Mouse (Mus musculus): ENCODE measurements around the gene Tec. TPM values are rescaled to one million over a fixed set of nuclear protein-coding genes. Genes with fewer than 3 reads are reported as not detected.

Tec gene
- polyA plus RNA-seq (2016; fragmentation: Nextera tagmentation; extraction: Ambion mirVana) = 3.6 and 4.3 TPM in 2 replicates

DNA sequence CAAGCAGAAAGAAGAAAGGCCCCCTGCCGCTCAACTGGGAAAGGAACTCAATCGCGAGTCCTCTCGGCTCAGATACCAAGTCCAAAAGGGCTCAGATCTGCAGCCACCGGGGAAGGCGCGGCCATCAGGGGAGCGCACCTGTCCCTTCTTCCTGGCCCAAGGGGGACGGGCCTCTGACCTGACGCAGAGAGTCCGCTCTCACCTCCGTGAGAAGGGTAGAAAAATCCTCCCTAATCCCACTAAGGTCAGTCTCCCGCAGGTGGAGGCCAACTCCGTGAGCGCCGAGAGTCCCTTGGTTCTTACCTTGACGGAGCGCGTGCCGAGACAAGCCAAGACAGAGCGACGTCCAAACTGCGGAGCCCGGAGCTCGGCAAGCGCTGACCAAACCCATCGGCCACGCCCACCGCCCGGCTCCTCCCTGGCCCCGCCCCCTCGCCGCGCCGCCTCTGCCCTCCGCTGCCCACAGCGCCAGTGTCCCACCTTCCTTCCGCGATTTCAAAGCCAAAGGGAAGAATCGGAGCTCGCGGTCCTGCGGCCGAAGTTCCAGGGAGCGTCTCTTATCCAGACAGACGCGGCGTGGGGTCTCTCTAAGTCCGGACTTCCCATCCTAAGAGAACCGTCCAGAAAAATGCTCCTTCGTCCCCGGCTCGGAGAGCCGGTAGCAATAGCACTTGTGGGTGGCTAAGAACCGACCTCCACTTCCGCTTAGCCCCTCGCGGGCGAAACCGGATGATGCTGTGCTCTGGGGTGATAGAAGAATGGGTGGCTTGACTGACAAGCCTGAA lies at the start of gene Tec:
Gene Tec (minus strand): TSS at position 393 of the 785 bp plus-strand sequence.
- Histone ChIP-seq H3K9me3 (no peaks in the 10 kb centered on the region; the same call in 1 of the 2 replicates), H3K4me3 (peak within 1 kb of the TSS; percentile 65), H3K27ac (peak within 1 kb of the TSS; percentile 83), H3K36me3 (no peaks in the 10 kb centered on the region), H3K4me1 (replicated peaks) (peaks cover 15% of the 10 kb centered on the region), H3K27me3 (ENCODE audit: insufficient read depth, poor library complexity, severe bottlenecking) (peaks cover 33% of the 10 kb centered on the region)
- under 1% methylated on average over 60 of the region's 60 CpGs for WGBS
- peak; percentile 91 for DNase-seq (ENCODE audit: low spot score)

DNA sequence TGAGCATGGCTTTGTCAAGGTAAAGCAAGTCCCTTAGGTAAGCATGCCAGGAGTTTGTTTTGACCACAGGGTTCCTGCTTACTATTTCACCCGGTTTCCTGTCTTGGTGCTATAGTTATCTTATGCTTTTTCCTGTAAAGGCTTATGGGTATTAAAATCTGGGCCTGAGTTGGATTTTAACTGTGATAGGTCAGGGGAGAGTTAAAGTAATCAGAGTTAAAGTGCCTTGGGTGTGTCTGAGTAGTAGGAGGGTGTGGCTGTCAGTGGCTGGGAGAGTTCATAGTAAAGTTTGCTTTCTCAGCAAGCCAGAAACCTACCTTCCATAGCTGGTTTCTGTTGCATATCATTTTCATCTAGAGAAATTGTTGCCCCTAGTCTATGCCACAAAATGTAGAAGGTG lies 48.6 kb upstream of the Tec start:
- H3K4me3 ChIP-seq = peak overlapping the region; percentile 79
- 69% methylated on average over 1 of the region's 1 CpGs for WGBS

GRCm38 (mm10) chr5:72916048-72916447 lies 47.8 kb upstream of the Tec start:
- peak overlapping the region; percentile 99 for H3K27ac ChIP-seq
- H3K4me1 ChIP-seq (replicated peaks) = peaks cover 35% of the 10 kb centered on the region
- 0 out of 2 replicates have a peak, but pooled peaks cover 1% of the 10 kb centered on the region for H3K36me3 ChIP-seq
- WGBS = 62% methylated on average over 4 of the region's 4 CpGs
- no peaks in the 10 kb centered on the region for H3K9me3 ChIP-seq
- no peaks in the 10 kb centered on the region; the same call in 1 of the 2 replicates for H3K27me3 ChIP-seq (ENCODE audit: insufficient read depth, poor library complexity, severe bottlenecking)
- H3K4me3 ChIP-seq = peak overlapping the region; percentile 79
- no peak for DNase-seq (ENCODE audit: low spot score)

More for the DNA sequence above, 48.6 kb upstream of the Tec start:
- Histone ChIP-seq H3K4me1 (replicated peaks) (peaks cover 35% of the 10 kb centered on the region), H3K27me3 (ENCODE audit: insufficient read depth, poor library complexity, severe bottlenecking) (no peaks in the 10 kb centered on the region; the same call in 1 of the 2 replicates), H3K9me3 (no peaks in the 10 kb centered on the region), H3K36me3 (peaks cover 8% of the 10 kb centered on the region; the same call in 1 of the 2 replicates), H3K27ac (0 out of 2 replicates have a peak overlapping the region, but pooled peaks have one; percentile 99)
- no peak for DNase-seq (ENCODE audit: low spot score)

GRCm38 (mm10) chr5:72914633-72915561 lies 46.6 kb upstream of the Tec start:
- under 1% methylated on average over 66 of the region's 66 CpGs for WGBS
- peak; percentile 71 for DNase-seq (ENCODE audit: low spot score)
- peak overlapping the region; percentile 79 for H3K4me3 ChIP-seq
- H3K9me3 ChIP-seq = no peaks in the 10 kb centered on the region
- H3K27ac ChIP-seq = peak overlapping the region; percentile 99
- H3K4me1 ChIP-seq (replicated peaks) = peaks cover 35% of the 10 kb centered on the region
- H3K27me3 ChIP-seq (ENCODE audit: insufficient read depth, poor library complexity, severe bottlenecking) = no peaks in the 10 kb centered on the region; the same call in 1 of the 2 replicates
- no peaks in the 10 kb centered on the region for H3K36me3 ChIP-seq

DNA sequence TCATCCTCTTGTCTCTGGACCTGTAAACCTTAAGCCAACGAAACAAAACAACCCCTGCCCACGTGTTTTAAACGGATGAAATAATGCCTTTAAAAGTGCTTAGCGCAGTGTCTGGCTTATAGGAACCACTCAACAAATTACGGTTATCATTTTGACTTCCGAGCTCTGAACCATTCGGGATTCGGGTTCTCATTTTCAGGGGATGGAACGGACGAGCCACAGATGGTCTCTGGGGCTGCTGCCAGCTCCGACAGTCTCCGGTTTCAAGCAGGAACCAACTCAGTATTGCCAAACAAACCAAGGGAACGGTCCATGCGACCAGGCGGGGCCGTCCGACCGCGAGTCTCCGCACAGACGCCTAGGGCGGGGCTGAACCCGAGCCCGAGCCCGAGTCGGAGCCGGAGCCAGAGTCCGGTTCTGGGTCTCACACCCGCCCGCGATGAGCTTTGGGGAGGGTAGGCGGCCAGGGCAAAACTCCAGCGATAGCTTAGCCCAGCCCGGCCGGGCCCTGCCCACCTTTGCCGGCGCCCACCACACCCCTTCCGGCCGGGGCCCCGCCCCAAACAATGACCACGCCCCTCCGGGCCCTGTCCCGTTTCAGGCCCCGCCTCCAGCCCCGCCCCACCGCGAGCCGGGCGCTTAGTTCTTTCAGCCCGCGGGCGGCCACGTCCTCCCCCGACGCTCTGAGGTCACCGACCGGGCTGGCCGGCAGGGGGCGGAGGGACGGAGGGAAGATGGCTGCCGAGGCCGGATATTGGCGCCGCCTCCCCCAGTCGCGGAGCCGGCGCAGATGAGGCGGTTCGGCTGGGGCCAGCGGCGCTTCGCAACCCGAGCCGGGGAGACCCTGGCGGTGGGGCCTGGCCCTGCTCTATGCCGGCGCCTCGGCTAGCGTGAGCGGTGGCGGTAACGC lies 45.6 kb upstream of the Tec start, which contains the start of gene Slain2:
Gene Slain2 (plus strand): TSS at position 657 of the 910 bp plus-strand sequence.
- no peaks in the 10 kb centered on the region for H3K36me3 ChIP-seq
- under 1% methylated on average over 83 of the region's 83 CpGs for WGBS
- peaks cover 35% of the 10 kb centered on the region for H3K4me1 ChIP-seq (replicated peaks)
- peak within 1 kb of the TSS; percentile 79 for H3K4me3 ChIP-seq
- H3K27ac ChIP-seq = peak within 1 kb of the TSS; percentile 99
- no peaks in the 10 kb centered on the region; the same call in 1 of the 2 replicates for H3K27me3 ChIP-seq (ENCODE audit: insufficient read depth, poor library complexity, severe bottlenecking)
- DNase-seq (ENCODE audit: low spot score) = peak; percentile 99
- H3K9me3 ChIP-seq = no peaks in the 10 kb centered on the region

DNA sequence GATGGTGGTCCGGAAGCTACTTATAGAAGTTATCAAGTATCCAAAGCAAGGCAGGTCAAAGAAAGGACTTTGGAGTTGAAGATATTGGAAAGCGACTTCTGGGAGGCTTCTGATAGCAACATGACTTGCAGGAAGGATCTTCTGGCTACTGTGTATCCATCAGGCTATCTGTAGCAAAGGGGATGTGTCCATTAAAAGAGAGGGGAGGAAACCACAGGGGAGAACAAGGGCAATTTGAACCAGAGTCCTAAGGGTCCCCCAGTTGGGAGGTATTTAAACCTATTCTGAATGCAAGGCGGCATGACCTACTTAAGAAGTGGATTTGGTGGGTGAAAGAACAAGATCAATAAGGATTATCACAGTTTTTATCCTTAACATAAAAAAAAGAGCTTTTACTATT lies 43.0 kb upstream of the Tec start:
- DNase-seq (ENCODE audit: low spot score) = no peak
- H3K27ac ChIP-seq = no peak overlapping the region

DNA sequence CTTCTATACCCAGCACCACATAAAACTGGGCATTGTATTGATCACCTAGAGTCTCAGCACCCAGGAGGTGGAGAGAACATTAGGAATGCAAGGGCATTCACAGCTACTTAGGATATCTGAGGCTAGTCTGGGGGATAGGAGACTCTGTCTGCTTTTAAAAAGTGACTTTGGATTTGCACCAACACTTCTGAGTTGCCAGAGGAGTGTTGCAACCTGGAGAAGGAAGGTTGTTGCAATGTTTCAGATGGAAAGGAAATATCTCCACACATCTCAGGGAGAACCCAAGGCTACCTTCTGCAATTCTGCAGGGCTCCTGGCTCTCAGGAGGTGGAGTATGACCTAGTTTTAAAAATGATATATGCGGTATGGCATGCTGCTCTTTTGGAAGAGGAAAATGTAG lies 42.1 kb upstream of the Tec start:
- H3K4me3 ChIP-seq = no peak overlapping the region
- H3K27ac ChIP-seq = no peak overlapping the region
- H3K36me3 ChIP-seq = no peaks in the 10 kb centered on the region
- DNase-seq (ENCODE audit: low spot score) = no peak
- H3K9me3 ChIP-seq = no peaks in the 10 kb centered on the region
- WGBS = 91% methylated on average over 1 of the region's 1 CpGs
- no peaks in the 10 kb centered on the region; the same call in 1 of the 2 replicates for H3K27me3 ChIP-seq (ENCODE audit: insufficient read depth, poor library complexity, severe bottlenecking)
- H3K4me1 ChIP-seq (replicated peaks) = peaks cover 13% of the 10 kb centered on the region

More for the DNA sequence above, 43.0 kb upstream of the Tec start:
- Histone ChIP-seq H3K9me3 (no peaks in the 10 kb centered on the region), H3K4me3 (no peak overlapping the region), H3K4me1 (replicated peaks) (peaks cover 22% of the 10 kb centered on the region), H3K27me3 (ENCODE audit: insufficient read depth, poor library complexity, severe bottlenecking) (no peaks in the 10 kb centered on the region; the same call in 1 of the 2 replicates), H3K36me3 (no peaks in the 10 kb centered on the region)
- WGBS = 83% methylated on average over 3 of the region's 3 CpGs

DNA sequence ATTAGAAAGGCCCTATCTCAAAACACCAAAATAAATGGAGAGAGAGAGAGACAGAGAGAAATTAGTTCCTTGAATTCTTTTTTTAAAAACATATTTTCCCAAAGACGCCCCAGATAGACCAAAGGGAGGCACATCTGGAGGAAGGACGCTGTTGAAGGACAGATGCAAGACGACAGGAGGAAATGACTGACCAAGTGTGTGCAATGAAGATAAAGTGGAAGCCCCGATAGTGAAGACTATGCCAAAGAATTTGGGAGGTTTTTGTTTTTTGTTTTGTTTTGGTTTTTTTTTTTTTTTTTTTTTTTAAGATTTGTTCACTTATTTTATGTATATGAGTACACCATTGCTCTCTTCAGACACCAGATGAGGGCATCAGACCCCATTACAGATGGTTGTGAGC lies 41.1 kb upstream of the Tec start:
- no peaks in the 10 kb centered on the region for H3K36me3 ChIP-seq
- H3K4me3 ChIP-seq = no peak overlapping the region
- no peaks in the 10 kb centered on the region; the same call in 1 of the 2 replicates for H3K27me3 ChIP-seq (ENCODE audit: insufficient read depth, poor library complexity, severe bottlenecking)
- no peak overlapping the region for H3K27ac ChIP-seq
- WGBS = 84% methylated on average over 4 of the region's 4 CpGs
- peaks cover 10% of the 10 kb centered on the region for H3K4me1 ChIP-seq (replicated peaks)
- DNase-seq (ENCODE audit: low spot score) = no peak
- no peaks in the 10 kb centered on the region for H3K9me3 ChIP-seq

DNA sequence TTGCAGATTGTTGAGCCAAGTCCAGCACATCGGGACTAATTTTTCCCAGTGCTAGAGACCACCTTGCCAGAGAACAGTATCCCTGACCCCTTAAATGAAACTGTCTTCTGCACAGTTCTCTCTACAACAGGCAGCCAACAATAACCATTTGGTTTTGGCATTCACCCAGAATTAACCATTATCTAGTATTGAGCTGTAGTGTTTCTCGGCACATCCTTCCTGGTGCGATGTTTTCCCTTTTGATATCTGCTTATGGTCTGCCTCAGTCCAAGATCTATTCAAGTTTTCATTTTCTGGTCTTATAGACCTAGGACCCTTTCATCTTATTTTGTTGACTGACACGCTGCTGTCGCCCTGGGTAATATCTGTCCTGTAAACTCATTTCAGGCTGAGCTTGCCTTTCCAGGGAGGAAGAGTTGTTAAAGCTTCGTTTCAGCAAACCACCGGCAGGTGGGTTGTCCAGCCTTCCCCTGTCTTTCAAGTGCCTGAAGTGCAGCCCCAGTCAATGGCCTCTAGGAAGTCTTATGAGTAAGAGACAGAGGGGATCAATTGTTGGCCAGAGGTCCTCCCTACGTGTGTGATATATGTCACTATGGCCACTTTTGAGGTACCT lies 40.1 kb upstream of the Tec start:
- no peaks in the 10 kb centered on the region for H3K36me3 ChIP-seq
- H3K4me3 ChIP-seq = no peak overlapping the region
- DNase-seq (ENCODE audit: low spot score) = no peak
- no peak overlapping the region for H3K27ac ChIP-seq
- H3K27me3 ChIP-seq (ENCODE audit: insufficient read depth, poor library complexity, severe bottlenecking) = no peaks in the 10 kb centered on the region; the same call in 1 of the 2 replicates
- 85% methylated on average over 8 of the region's 8 CpGs for WGBS
- no peaks in the 10 kb centered on the region for H3K9me3 ChIP-seq
- peaks cover 8% of the 10 kb centered on the region for H3K4me1 ChIP-seq (replicated peaks)

DNA sequence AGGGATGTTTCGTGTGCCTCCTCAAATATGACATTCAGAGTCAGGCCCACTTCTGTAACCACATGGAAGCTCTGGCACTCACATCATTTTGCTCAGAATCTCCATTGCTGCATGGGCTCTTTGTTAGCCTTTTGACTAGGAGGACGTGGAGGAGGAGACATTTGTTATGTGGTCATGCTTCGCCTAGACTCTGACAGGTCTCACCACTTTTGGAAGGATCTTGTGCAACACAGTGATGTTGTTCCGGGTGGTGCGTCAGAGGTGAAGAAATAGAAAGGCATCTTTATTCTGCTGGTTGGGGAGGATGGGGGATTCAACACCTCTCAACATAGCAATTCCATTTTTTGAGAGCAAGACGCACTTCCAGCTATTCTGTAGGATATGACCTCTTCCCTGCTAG lies 39.1 kb upstream of the Tec start:
- Histone ChIP-seq H3K9me3 (no peaks in the 10 kb centered on the region), H3K27ac (no peak overlapping the region), H3K4me1 (replicated peaks) (no peaks in the 10 kb centered on the region), H3K27me3 (ENCODE audit: insufficient read depth, poor library complexity, severe bottlenecking) (no peaks in the 10 kb centered on the region), H3K36me3 (no peaks in the 10 kb centered on the region), H3K4me3 (no peak overlapping the region)
- DNase-seq (ENCODE audit: low spot score) = no peak
- 85% methylated on average over 6 of the region's 6 CpGs for WGBS

- Histone ChIP-seq H3K27me3 (ENCODE audit: insufficient read depth, poor library complexity, severe bottlenecking) (no peaks in the 10 kb centered on the region), H3K36me3 (no peaks in the 10 kb centered on the region), H3K27ac (no peak overlapping the region), H3K4me1 (replicated peaks) (no peaks in the 10 kb centered on the region), H3K4me3 (no peak overlapping the region), H3K9me3 (no peaks in the 10 kb centered on the region)
- DNase-seq (ENCODE audit: low spot score) = no peak
- WGBS = 83% methylated on average over 18 of the region's 18 CpGs
Observed at GRCm38 (mm10) chr5:72904903-72905790, 36.9 kb upstream of the Tec start.

Measured in hindbrain, embryonic 10.5 days (tissue).